Mouse (Mus musculus) gastrocnemius, postnatal 4 days (tissue): ENCODE results near the gene H2afx. TPM values are rescaled to one million over a fixed set of nuclear protein-coding genes. Genes with fewer than 3 reads are reported as not detected.
A peak's percentile ranks its signal among the peaks of the same experiment; 100 is the strongest.
"Not testable (repeated sequence)": the region's sequence is repeated elsewhere in the genome, so short reads cannot be mapped to it uniquely, and the experiment has no call there.

Experiments
- DNase-seq, 2 experiments: peaks; one replicate each; pipeline ENCODE4 v3.0.0; 2021 to 2022; ENCODE audit warnings: low spot score in 2 of 2, mixed read lengths in 2 of 2
- total RNA-seq, 2 experiments: library from RNA; stranded (reverse); gene quantifications; 2 replicates each; pipeline ENCODE4 v1.2.3; 2021

H2afx gene
- total RNA-seq, 2 experiments from 2014 or later: 80.5 to 93.0 TPM

- no peak for DNase-seq
Measured at GRCm38 (mm10) chr9:44337436-44338169, 3.1 kb downstream of the H2afx start.

- no peak for DNase-seq
Measured at GRCm38 (mm10) chr9:44338574-44338973, 4.1 kb downstream of the H2afx start.

- DNase-seq: no peak
Measured at GRCm38 (mm10) chr9:44341487-44341886, 7.0 kb downstream of the H2afx start.

GRCm38 (mm10) chr9:44342173-44342572 is 7.7 kb downstream of the H2afx start:
- no peak for DNase-seq

- DNase-seq: no peak
Measured at GRCm38 (mm10) chr9:44342605-44343004, 8.1 kb downstream of the H2afx start.

GRCm38 (mm10) chr9:44343290-44343689 is 8.8 kb downstream of the H2afx start:
- no peak for DNase-seq

GRCm38 (mm10) chr9:44343781-44344421 is 9.4 kb downstream of the H2afx start, which contains the start of gene Hmbs:
Gene Hmbs (minus strand): TSS chr9:44344228.
- peak; percentile 80 to 92 for DNase-seq

- DNase-seq: no peak
Measured at GRCm38 (mm10) chr9:44345570-44346433, 11.3 kb downstream of the H2afx start.

GRCm38 (mm10) chr9:44347166-44347565 is 12.7 kb downstream of the H2afx start:
- no peak for DNase-seq

GRCm38 (mm10) chr9:44347621-44348020 is 13.1 kb downstream of the H2afx start:
- no peak for DNase-seq

GRCm38 (mm10) chr9:44348546-44348945 is 14.1 kb downstream of the H2afx start:
- no peak for DNase-seq

- DNase-seq: no peak
Measured at GRCm38 (mm10) chr9:44351396-44351795, 16.9 kb downstream of the H2afx start.

GRCm38 (mm10) chr9:44352337-44352736 is 17.8 kb downstream of the H2afx start:
- DNase-seq: no peak

GRCm38 (mm10) chr9:44353142-44353541 is 18.6 kb downstream of the H2afx start:
- no peak for DNase-seq

GRCm38 (mm10) chr9:44357207-44357606 is 22.7 kb downstream of the H2afx start:
- DNase-seq: no peak

GRCm38 (mm10) chr9:44361190-44361917 is 26.9 kb downstream of the H2afx start, which contains the start of gene Vps11:
Gene Vps11 (minus strand): TSS chr9:44361670.
- peak; percentile 90 to 96 for DNase-seq

GRCm38 (mm10) chr9:44361931-44362330 is 27.4 kb downstream of the H2afx start:
- not testable (repeated sequence) for DNase-seq

- DNase-seq: no peak
Measured at GRCm38 (mm10) chr9:44364480-44364879, 30.0 kb downstream of the H2afx start.

- DNase-seq: no peak
Measured at GRCm38 (mm10) chr9:44373386-44373785, 38.9 kb downstream of the H2afx start.

- no peak for DNase-seq
Measured at GRCm38 (mm10) chr9:44376141-44376540, 41.6 kb downstream of the H2afx start.

GRCm38 (mm10) chr9:44377335-44377734 is 42.8 kb downstream of the H2afx start:
- not testable (repeated sequence) for DNase-seq
